11 mouse cellular contexts compared by ENCODE assay signal in the genomic region with DNA sequence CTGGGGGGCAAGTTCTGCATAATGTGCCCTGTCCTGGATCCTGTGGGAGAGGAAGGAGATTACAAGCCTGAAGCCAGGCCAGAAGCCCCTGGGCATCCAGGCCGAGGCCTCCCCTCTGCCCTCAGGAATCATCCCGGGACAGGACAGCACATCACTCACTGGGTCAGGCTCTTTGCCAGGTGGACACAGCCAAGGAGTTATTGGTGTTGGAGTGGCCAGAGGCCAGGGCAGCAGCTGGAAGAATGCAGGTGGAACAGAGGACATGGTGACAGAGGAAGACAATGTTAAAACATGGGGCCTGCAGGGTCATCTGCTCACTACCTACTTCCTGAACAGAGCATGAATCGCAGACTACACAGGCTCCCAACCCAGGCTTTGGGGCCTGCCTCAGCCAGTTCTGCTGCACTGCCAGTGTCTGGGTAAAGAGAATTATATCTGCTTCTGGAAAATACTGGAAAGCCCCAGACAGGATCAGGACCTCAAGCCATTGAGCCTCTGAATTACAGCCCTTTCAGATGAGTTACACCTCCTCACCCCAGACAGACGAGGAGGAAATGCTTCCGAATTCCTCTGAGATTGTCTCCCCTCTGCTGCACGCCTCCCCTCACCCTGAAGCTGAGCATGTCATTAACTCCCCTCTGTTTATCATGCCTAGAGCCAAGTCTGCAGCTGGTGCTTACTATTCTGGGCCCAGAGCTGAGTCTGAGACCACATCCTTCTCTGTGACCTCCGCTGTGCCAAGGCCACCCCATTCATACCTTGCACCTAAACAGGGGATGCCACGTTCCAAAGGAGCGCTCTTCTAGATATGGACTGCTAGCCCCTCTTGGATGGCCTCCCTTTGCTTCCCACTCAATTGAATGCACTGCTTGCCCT. TPM values are rescaled to one million over a fixed set of nuclear protein-coding genes. Genes with fewer than 3 reads are reported as not detected.
DNase-seq lines count a peak whose midpoint lies in the region; ATAC-seq and TF ChIP-seq lines count a peak whose summit lies in the region.
"Had no signal": no experiment of that assay in that cellular context is flagged by ENCODE, and none has a peak within 500 bp of the region (broad histone marks: within the 10 kb centered on the region; RNA-seq: fewer than 3 reads in every experiment).

No protein-coding gene starts in this region.

- H3K4me1 ChIP-seq in kidney, embryonic 15.5 days: peaks cover 53% of the 10 kb centered on the region
- H3K4me1 ChIP-seq in olfactory bulb, adult 2 months (ENCODE audit: control insufficient read depth, insufficient read depth, low read length): peaks cover 41% of the 10 kb centered on the region

- no peaks in the 10 kb centered on the region for H3K27me3 ChIP-seq in kidney, embryonic 15.5 days

- intact Hi-C loops in gastrocnemius, adult 2 months (cut with DNase I): loop anchor here (2.0 to 5.0 kb wide), 2 partner anchors 29 to 196 kb away; no protein-coding TSS in a partner anchor

- peak; percentile 73 for DNase-seq in gastrocnemius, adult 2 months
- DNase-seq in gastrocnemius, adult 18-20 months (ENCODE audit: low spot score): no peak
- no peak for DNase-seq in kidney, adult 11 months
- DNase-seq in thymus, postnatal 0 days (ENCODE audit: low spot score): peak; percentile 28
- no peak for DNase-seq in thymus, postnatal 25 days
- DNase-seq: cerebellum, adult 11 months; thymus, postnatal 14 days had no signal

- 45% methylated on average over 9 of the region's 9 CpGs for WGBS in kidney, embryonic 15.5 days
- WGBS in olfactory bulb, adult 2 months: 42% methylated on average over 9 of the region's 9 CpGs

- H3K9ac ChIP-seq in kidney, embryonic 15.5 days: no peak overlapping the region

- TF ChIP-seq POLR2A in olfactory bulb, adult 2 months (IDR thresholded peaks at IDR 0.05; ENCODE audit: insufficient read depth, low read depth, low read length): no peak

- TF ChIP-seq CTCF in gastrocnemius, adult 2 months (IDR thresholded peaks at IDR 0.05): no peak
- TF ChIP-seq CTCF in olfactory bulb, adult 2 months (IDR thresholded peaks at IDR 0.05; ENCODE audit: insufficient read depth, low read depth, low read length): no peak

- ATAC-seq in kidney, embryonic 15.5 days (replicated peaks; ENCODE audit: low FRiP score): no peak
- ATAC-seq in frontal cortex, adult (ENCODE audit: low TSS enrichment): no peak

- peak overlapping the region; percentile 15 for H3K4me3 ChIP-seq in gastrocnemius, adult 2 months
- no peak overlapping the region for H3K4me3 ChIP-seq in kidney, embryonic 15.5 days (replicated peaks)
- H3K4me3 ChIP-seq in olfactory bulb, adult 2 months (ENCODE audit: insufficient read depth, low read depth, low read length): no peak overlapping the region
- H3K4me3 ChIP-seq: erythroblast, embryonic 14.5 days had no signal

- 0 out of 2 replicates have a peak, but pooled peaks cover 4% of the 10 kb centered on the region for H3K36me3 ChIP-seq in kidney, embryonic 15.5 days

- peak overlapping the region; percentile 89 for H3K27ac ChIP-seq in gastrocnemius, adult 2 months
- H3K27ac ChIP-seq in kidney, embryonic 15.5 days: peak overlapping the region; percentile 51
- peak overlapping the region; percentile 17 for H3K27ac ChIP-seq in olfactory bulb, adult 2 months (ENCODE audit: insufficient read depth, low read depth, low read length)

- no peaks in the 10 kb centered on the region for H3K9me3 ChIP-seq in kidney, embryonic 15.5 days (replicated peaks)

- no peak overlapping the region for H3K4me2 ChIP-seq in kidney, embryonic 15.5 days

RNA-seq across cellular contexts. Expression of a gene that starts 11.5 kb away (rescaled TPM):
- 10 to 100 TPM in 1 of 2 experiments, 1 to 10 TPM in 1; 9.5 to 19.8 TPM for total RNA-seq in gastrocnemius, adult 2 months (2021)
- 10 to 100 TPM; 15.5 to 23.8 TPM for total RNA-seq in gastrocnemius, adult 18-20 months (2021)
- 3.8 and 4.9 TPM in 2 replicates for polyA plus RNA-seq in kidney, embryonic 15.5 days (2015; fragmentation: Nextera tagmentation; extraction: Ambion mirVana)
- polyA plus RNA-seq in thymus, postnatal 0 days (2015; fragmentation: Nextera tagmentation; extraction: Ambion mirVana): 12.3 and 12.9 TPM in 2 replicates
- polyA plus RNA-seq in olfactory bulb, adult 2 months (2012; ENCODE audit: insufficient read depth, insufficient read length, low replicate concordance, missing spikeins): not detected in 2 replicates

Comparison
In these comparisons a context has a peak if more than half of its experiments do, and no peak if none do; other contexts are left out.
1. DNase-seq: peak in gastrocnemius, adult 2 months (single experiment) and thymus, postnatal 0 days (single experiment); none in gastrocnemius, adult 18-20 months (single experiment), kidney, adult 11 months (single experiment) and thymus, postnatal 25 days (single experiment).
2. H3K27ac ChIP-seq: peak in every context shown above with its lines; median percentile 89 in gastrocnemius, adult 2 months; 51 in kidney, embryonic 15.5 days; 17 in olfactory bulb, adult 2 months.